Mouse (Mus musculus): Measurements from ENCODE around the gene Slc2a13. TPM values are rescaled to one million over a fixed set of nuclear protein-coding genes. Genes with fewer than 3 reads are reported as not detected.
A peak's percentile ranks its signal among the peaks of the same experiment; 100 is the strongest.

The Slc2a13 gene
- total RNA-seq, 2 experiments from 2014 or later: 2.4 TPM

DNA sequence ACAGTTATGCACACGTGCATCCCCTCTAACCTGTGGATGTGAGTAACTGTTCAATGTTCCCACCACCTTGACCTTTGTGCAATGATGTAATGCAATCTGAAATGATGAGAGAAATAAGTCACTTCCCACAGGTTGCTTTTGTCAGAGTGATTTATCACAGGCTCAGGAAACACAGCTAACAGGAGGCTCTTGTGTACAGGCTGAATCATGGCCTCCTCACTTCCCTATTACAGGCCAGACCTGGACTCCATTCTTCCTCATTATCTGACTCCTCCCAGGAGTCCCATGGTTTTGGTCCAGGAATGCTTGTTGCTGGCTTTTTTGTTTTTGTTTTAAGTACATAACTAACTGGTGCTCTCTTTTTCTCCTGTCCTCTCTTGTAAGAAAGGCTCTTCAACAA, 189.4 kb downstream of the Slc2a13 start:
- DNase-seq: no peak
- intact Hi-C loops (cut with DNase I; ENCODE audit: low total_unique reads): no loop called here

DNA sequence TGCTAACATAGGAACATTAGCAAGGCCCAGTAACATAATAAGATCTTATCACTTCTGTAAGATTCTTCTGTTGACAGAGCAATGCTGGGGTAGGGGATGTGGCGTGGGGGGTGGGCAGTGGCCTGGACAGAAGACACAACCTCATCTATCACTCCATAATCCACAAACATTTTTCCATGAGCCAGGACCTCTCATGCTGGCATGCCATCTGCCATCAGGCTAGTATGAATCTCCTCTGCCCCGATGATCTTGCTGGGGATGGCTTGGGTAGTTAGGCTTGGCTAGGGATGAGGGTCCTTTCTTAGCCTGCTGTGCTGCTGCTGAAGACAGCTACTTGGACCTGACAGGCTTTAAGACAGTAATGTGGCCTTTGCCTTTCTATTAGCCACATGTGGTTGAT, 190.5 kb downstream of the Slc2a13 start:
- intact Hi-C loops (cut with DNase I; ENCODE audit: low total_unique reads): no loop called here
- DNase-seq: no peak

DNA sequence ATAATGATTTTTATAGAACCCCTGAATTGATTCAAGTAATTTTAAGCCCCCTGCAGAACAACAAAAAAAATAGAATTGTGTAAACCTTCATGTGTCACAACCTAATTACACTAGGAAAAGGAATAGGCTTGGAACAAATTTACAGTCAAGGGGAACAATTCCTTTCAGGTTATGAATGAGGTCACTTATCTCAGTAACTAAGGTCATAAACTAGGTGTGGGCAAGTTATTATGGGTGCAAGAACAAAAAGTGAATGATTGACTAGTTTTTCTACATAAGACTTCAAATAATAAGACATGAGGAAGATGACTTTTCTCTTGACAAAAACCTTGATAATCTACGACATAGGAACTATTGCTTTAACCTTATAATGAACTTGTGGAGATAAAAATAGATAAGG, 191.2 kb downstream of the Slc2a13 start:
- intact Hi-C loops (cut with DNase I; ENCODE audit: low total_unique reads): no loop called here
- no peak for DNase-seq

- intact Hi-C loops (cut with DNase I; ENCODE audit: low total_unique reads): no loop called here
- DNase-seq: no peak
Observed at GRCm38 (mm10) chr15:91378751-91379325, 194.2 kb downstream of the Slc2a13 start.

DNA sequence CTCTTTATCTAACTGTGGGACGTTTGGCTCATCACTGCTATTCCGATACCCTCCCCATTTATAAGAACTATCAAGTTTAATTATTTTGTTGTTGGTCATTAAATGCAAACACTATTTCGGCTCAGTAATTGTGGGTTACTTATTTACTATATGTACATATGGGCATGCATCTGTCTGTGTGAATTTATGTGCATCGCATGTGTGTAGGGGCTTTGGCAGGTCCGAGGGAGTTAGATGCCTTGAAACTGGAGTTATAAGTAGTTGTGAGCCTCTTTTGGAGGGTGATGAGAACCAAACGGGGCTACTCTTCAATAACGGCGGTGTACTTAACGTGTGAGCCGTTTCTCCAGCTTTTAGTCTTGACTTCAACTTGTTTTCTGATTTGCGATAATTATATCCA, 195.5 kb downstream of the Slc2a13 start:
- no peak for DNase-seq
- intact Hi-C loops (cut with DNase I; ENCODE audit: low total_unique reads): no loop called here

DNA sequence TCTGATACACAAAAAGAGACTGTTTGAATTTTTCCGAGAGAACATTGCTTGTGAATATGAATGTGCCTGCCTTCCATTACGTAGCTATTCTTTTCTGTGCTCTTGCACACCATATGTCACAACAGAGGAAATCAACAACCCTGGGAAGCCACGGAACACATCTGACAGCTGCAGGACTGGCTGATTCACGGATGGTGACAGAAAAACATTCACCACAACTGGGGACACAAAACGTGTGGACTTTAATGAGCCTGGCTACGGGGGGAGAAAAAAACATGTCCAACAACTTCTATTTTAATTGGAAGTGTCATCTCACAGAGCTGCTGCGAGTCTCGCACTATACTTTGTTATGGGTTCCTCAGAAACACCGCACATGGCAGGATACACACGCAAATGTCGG, 196.0 kb downstream of the Slc2a13 start:
- DNase-seq: no peak
- intact Hi-C loops (cut with DNase I; ENCODE audit: low total_unique reads): no loop called here

- DNase-seq: no peak
- intact Hi-C loops (cut with DNase I; ENCODE audit: low total_unique reads): no loop called here
Observed at GRCm38 (mm10) chr15:91374441-91374840, 198.6 kb downstream of the Slc2a13 start.

- DNase-seq: peak; percentile 64
- intact Hi-C loops (cut with DNase I; ENCODE audit: low total_unique reads): no loop called here
Observed at GRCm38 (mm10) chr15:91373203-91373584, 199.9 kb downstream of the Slc2a13 start.

GRCm38 (mm10) chr15:91372464-91373202, 200.4 kb downstream of the Slc2a13 start:
- no peak for DNase-seq
- intact Hi-C loops (cut with DNase I; ENCODE audit: low total_unique reads): no loop called here

- intact Hi-C loops (cut with DNase I; ENCODE audit: low total_unique reads): no loop called here
- no peak for DNase-seq
Observed at GRCm38 (mm10) chr15:91371859-91372394, 201.1 kb downstream of the Slc2a13 start.

- intact Hi-C loops (cut with DNase I; ENCODE audit: low total_unique reads): no loop called here
- no peak for DNase-seq
Observed at GRCm38 (mm10) chr15:91369736-91370449, 203.2 kb downstream of the Slc2a13 start.

DNA sequence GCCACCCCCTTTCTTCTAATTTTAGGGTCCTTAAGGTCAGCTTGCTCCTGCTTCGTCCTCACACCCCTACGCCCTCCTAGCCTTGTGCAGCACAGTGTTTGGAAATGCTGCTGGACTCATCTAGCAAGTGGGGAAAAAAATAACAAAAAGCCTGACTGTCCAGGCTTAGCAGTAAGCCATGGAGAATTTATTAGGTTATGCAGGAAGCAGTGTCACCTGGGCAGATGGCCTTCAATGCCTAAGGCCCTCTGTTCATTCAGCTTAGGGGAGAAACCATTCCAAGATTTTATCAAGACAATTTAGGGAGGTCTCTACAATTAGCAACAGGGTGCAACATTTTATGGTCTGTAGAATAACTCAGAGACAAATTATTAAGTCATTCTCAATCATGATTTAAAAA, 212.6 kb downstream of the Slc2a13 start:
- DNase-seq: no peak
- intact Hi-C loops (cut with DNase I; ENCODE audit: low total_unique reads): no loop called here

DNA sequence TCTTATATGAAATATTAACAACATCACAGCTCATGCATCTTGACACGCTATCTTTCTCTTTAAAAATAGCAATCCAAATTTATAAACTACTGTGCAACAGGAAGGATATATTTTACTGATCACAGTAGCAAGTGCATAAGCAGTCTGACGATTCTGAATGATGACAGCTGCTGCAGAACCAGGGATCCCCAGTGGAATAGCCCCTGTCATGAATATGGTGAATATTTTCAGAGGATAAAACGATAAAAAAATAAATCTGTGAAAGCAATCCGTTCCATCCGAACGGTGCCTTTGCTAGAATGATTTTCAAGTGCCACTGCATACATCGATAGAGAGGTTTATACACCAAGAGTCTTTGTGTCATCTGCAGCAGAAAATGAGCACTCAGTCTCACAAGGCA, 222.1 kb downstream of the Slc2a13 start:
- no peak for DNase-seq
- intact Hi-C loops (cut with DNase I; ENCODE audit: low total_unique reads): no loop called here

DNA sequence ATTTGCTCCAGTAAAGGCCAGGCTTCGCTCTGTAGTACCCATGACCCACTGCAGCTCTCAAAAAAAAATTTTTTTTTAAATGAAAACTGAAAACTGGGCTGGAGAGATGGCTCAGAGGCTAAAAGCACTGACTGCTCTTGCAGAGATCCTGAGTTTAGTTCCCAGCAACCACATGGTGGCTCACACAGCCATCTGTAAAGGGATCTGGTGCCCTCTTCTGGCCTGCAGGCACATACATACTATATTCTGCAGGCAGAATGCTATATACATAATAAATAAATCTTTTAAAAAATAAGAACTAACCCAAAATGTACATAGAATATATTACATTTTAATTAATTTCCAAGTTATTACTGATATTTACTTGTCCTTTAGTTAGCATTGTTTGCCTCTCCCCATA, 234.7 kb downstream of the Slc2a13 start:
- DNase-seq: no peak
- intact Hi-C loops (cut with DNase I; ENCODE audit: low total_unique reads): no loop called here

DNA sequence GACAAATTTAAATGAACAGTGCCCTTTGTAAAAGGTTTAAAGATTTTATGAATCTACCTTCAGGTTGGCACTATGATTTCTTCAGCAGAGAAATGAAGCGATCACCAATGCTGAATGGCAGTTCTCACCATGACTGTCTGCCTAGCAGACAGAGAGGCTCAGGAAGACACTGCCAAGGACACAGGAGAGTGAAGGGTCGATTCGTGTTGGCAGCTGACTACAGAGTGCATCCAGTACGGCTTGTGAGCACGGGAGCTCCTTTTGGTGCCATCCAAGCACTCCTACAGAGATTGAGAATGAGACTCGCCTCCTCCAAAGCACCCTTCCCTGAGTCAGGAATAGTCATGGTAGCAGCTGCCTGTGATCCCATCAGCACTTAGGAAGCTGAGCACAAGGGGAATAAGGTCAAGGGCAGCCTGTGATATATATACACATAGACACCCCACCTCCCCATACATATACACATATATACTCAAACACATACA, 238.6 kb downstream of the Slc2a13 start:
- DNase-seq: no peak
- intact Hi-C loops (cut with DNase I; ENCODE audit: low total_unique reads): no loop called here

GRCm38 (mm10) chr15:91327748-91328147, 245.3 kb downstream of the Slc2a13 start:
- intact Hi-C loops (cut with DNase I; ENCODE audit: low total_unique reads): no loop called here
- no peak for DNase-seq

DNA sequence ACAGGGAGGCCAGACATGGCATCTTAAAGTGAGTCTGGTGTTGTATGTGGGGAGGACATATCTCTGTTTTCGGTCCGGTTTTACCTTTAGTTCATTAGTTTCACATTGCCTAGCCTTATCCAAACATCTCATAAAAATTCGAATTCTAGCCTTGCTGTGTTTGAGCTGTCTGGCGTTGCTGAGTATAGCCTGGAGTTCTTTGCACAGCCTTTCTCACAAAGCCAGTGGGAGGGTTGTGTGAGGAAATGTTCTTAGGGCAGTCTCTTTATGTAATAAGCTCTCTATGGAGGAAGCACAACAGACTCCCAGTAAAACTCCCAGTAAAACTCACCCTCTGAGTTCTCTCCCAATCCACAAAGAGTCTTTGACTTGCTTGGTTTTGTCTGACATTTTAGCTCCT, 246.0 kb downstream of the Slc2a13 start:
- intact Hi-C loops (cut with DNase I; ENCODE audit: low total_unique reads): no loop called here
- no peak for DNase-seq

DNA sequence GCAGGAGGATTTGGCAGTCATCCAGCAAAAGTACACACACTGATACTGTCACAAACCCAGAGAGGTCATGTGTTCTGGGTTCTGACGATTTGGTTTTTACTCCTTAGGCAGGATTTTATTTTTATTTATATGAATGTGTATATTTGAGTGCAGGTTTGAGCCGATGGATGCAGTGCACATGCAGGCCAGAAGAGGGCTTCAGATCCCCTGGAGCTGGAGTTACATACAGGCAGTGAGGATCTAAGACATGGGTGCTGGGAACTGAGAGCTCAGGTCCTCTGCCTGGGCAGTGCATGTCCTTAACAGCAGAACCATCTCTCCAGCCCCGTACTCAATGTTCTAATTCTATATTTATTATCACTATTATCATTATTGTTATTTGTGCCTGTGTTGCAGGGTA, 253.7 kb downstream of the Slc2a13 start:
- intact Hi-C loops (cut with DNase I; ENCODE audit: low total_unique reads): no loop called here

DNA sequence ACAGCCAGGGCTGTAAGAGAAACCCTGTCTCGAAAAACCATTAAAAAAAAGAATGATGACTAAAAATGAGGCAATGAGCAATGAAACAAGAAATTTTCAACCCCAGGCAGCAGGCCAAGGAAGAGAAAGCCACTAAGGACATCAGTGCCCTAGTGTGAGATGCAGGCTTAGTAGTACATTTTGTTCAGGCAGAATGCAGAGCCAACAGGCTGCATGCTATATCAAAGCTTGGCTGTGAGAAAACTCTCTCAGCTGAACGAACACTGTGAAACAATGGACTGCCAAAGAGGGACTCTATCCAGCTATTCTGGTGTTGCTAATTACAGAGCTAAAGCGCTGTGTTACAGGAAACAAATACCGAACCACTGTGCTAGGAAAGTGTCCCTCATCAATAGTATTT, 256.1 kb downstream of the Slc2a13 start:
- peak; percentile 54 for DNase-seq
- intact Hi-C loops (cut with DNase I; ENCODE audit: low total_unique reads): no loop called here

More for the DNA sequence above, 253.7 kb downstream of the Slc2a13 start:
- no peak for DNase-seq
